Mouse (Mus musculus) lung, embryonic 16.5 days (tissue): ENCODE data around the gene Ryr2. TPM values are rescaled to one million over a fixed set of nuclear protein-coding genes. Genes with fewer than 3 reads are reported as not detected.
"Not testable (repeated sequence)": the region's sequence is repeated elsewhere in the genome, so short reads cannot be mapped to it uniquely, and the experiment has no call there.

Experiments
- ATAC-seq: fragments of 200-750 bp; cut with Nextera tagmentation; 2 replicates; pipeline ENCODE4 v1.8.0; 2017; ENCODE audit warnings: low read depth, mild to moderate bottlenecking, moderate library complexity
- H3K27ac ChIP-seq: fragments of 300-500 bp; sonication (generic); 2 replicates; pipeline ENCODE4 v1.5.1; 2014; ENCODE audit warnings: mild to moderate bottlenecking, control low read depth, low read length
- H3K27me3 ChIP-seq: fragments of 300-500 bp; sonication (generic); 2 replicates; pipeline ENCODE4 v1.6.1; 2014; ENCODE audit warnings: low read depth, low read length, mixed read lengths; ENCODE audit not compliant: control insufficient read depth, insufficient read depth
- H3K36me3 ChIP-seq: fragments of 300-500 bp; sonication (generic); 2 replicates; pipeline ENCODE4 v1.6.1; 2014; ENCODE audit warnings: low read length; ENCODE audit not compliant: control insufficient read depth, insufficient read depth
- H3K4me1 ChIP-seq: fragments of 300-500 bp; sonication (generic); replicated peaks from 2 replicates; pipeline ENCODE4 v1.6.1; 2014; ENCODE audit warnings: low read length, mixed read lengths; ENCODE audit not compliant: control insufficient read depth, insufficient read depth
- H3K4me2 ChIP-seq: fragments of 300-500 bp; sonication (generic); 2 replicates; pipeline ENCODE4 v1.6.1; 2014; ENCODE audit warnings: low read depth, low read length, control low read depth
- H3K4me3 ChIP-seq: fragments of 300-500 bp; sonication (generic); 2 replicates; pipeline ENCODE4 v1.5.1; 2014; ENCODE audit warnings: mild to moderate bottlenecking, low read length, control low read depth
- H3K9ac ChIP-seq: fragments of 300-500 bp; sonication (generic); 2 replicates; pipeline ENCODE4 v1.6.1; 2014; ENCODE audit warnings: low read length, control low read depth
- H3K9me3 ChIP-seq: fragments of 300-500 bp; sonication (generic); 2 replicates; pipeline ENCODE4 v1.6.1; 2016; ENCODE audit warnings: low read length; ENCODE audit not compliant: control insufficient read depth
- WGBS: fragments of 180-500 bp; shearing (Covaris S2); extraction: QIAGEN DNeasy Blood & Tissue Kit; methylation state at CpG from one replicate; pipeline ENCODE4 v1.1.7; 2014; 5-methylcytosine and 5-hydroxymethylcytosine counted together
- polyA plus RNA-seq: library from polyadenylated mRNA; unstranded; fragments of >200 nt; fragmentation: Nextera tagmentation; extraction: Ambion mirVana; gene quantifications from 2 replicates; pipeline ENCODE4 v1.2.1, GENCODE M21; 2015

Ryr2 gene
- polyA plus RNA-seq, 1 experiment from 2014 or later = 1.5 TPM

DNA sequence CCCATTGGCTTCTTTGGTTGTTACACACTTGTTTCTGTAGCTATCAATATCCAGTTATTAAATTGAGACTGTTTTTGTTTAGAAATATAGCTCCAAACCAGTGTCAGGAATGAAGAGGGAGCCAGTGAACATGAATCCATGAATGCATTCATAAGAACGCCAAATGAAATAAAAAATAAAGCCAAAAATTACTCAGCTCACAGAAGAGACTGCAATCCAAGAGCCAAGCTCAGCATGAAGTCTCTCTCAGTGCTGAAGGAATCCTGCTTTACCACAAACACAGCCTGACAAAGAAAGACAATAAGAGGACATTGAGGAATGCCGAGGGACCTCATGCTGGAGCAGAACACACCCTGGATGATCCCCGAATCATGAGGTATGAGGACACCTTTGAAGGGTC, 154.8 kb downstream of the Ryr2 start:
- WGBS = 69% methylated on average over 3 of the region's 3 CpGs
- Histone ChIP-seq H3K9ac (no peak overlapping the region), H3K4me2 (no peak overlapping the region), H3K27me3 (no peaks in the 10 kb centered on the region), H3K4me3 (no peak overlapping the region), H3K4me1 (0 out of 2 replicates have a peak, but pooled peaks cover 2% of the 10 kb centered on the region), H3K9me3 (no peaks in the 10 kb centered on the region), H3K36me3 (no peaks in the 10 kb centered on the region), H3K27ac (no peak overlapping the region)
- ATAC-seq = no peak

- ATAC-seq = no peak
- 92% methylated on average over 2 of the region's 2 CpGs for WGBS
- H3K27ac ChIP-seq = no peak overlapping the region
- H3K4me1 ChIP-seq = no peaks in the 10 kb centered on the region
- H3K27me3 ChIP-seq = no peaks in the 10 kb centered on the region
- H3K4me2 ChIP-seq = no peak overlapping the region
- no peak overlapping the region for H3K9ac ChIP-seq
- H3K36me3 ChIP-seq = no peaks in the 10 kb centered on the region
- H3K9me3 ChIP-seq = no peaks in the 10 kb centered on the region
- H3K4me3 ChIP-seq = no peak overlapping the region
These were observed 161.0 kb downstream of the Ryr2 start for GRCm38 (mm10) chr13:11945740-11946139.

GRCm38 (mm10) chr13:11941724-11942123, 165.0 kb downstream of the Ryr2 start:
- Histone ChIP-seq H3K4me1 (no peaks in the 10 kb centered on the region), H3K27ac (no peak overlapping the region), H3K4me2 (no peak overlapping the region), H3K9me3 (no peaks in the 10 kb centered on the region), H3K9ac (no peak overlapping the region), H3K36me3 (no peaks in the 10 kb centered on the region), H3K27me3 (no peaks in the 10 kb centered on the region), H3K4me3 (no peak overlapping the region)
- 74% methylated on average over 4 of the region's 4 CpGs for whole genome bisulfite sequencing
- ATAC-seq = no peak

DNA sequence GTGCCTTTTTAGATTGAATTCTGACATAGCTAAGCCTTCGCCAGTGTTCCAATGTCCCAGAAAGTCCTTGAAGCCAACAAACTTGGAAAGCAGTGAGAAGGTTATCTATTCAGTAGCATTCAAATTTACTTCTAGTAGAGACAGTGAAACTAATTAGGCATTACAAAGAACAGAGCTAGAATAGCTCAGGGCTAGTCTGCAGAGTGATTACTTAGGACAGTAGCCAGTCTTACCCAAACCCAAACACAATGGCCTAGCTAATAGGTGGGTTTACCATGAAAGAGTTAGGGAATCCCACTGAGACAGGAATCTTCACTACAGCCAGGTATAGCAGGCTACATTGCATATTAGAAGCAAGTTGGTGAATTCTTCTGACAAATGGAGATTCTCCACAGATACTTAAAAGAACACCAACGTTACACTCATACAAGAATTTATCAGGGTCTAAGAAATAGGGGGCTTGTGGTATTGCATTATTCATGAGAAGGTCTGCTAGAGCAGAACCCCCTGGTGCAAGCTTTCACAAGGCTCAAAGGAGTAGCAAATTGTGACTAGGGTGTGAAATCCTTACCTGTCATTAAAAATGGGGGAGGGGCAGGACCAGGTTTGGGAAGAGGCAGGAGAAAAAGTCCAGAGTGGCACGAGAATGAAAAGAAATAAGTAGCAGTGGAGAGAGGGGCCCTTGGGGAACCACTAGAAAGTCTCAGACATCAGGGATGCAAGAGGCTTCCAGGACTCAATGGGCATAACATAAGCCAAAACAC, 172.3 kb downstream of the Ryr2 start:
- H3K36me3 ChIP-seq, H3K9ac ChIP-seq, ATAC-seq, H3K4me1 ChIP-seq, H3K27ac ChIP-seq, H3K9me3 ChIP-seq, H3K27me3 ChIP-seq, H3K4me2 ChIP-seq, H3K4me3 ChIP-seq: not testable (repeated sequence)
- WGBS = 66% methylated on average over 3 of the region's 3 CpGs

DNA sequence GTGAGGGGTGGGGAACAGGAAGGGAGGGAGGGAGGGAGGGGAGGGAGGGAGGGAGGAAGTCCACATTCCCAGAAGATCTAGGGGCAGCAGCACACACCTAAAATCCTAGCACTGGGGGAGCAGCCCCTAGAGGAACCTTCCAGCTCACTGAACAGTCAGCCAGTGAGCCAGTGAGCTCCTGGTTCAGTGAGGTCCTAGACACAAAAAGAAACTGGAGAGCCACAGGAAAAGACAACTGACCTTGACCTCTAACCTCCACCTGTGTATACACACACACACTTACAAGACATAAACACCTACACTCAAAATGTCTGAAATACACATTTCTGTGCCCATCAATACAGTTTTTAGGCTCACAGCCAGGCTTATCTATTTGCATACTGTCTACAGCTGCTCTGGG, 173.4 kb downstream of the Ryr2 start:
- no peaks in the 10 kb centered on the region for H3K9me3 ChIP-seq
- no peak overlapping the region for H3K4me3 ChIP-seq
- no peak for ATAC-seq
- no peak overlapping the region for H3K27ac ChIP-seq
- H3K36me3 ChIP-seq = no peaks in the 10 kb centered on the region
- H3K4me1 ChIP-seq = no peaks in the 10 kb centered on the region
- no peak overlapping the region for H3K4me2 ChIP-seq
- H3K9ac ChIP-seq = no peak overlapping the region
- H3K27me3 ChIP-seq = no peaks in the 10 kb centered on the region

- Histone ChIP-seq H3K4me3 (no peak overlapping the region), H3K9me3 (no peaks in the 10 kb centered on the region), H3K4me1 (no peaks in the 10 kb centered on the region), H3K9ac (no peak overlapping the region), H3K4me2 (no peak overlapping the region), H3K36me3 (no peaks in the 10 kb centered on the region), H3K27ac (no peak overlapping the region), H3K27me3 (no peaks in the 10 kb centered on the region)
- WGBS = 87% methylated on average over 3 of the region's 3 CpGs
- no peak for ATAC-seq
These were observed 178.0 kb downstream of the Ryr2 start for GRCm38 (mm10) chr13:11928709-11929108.

DNA sequence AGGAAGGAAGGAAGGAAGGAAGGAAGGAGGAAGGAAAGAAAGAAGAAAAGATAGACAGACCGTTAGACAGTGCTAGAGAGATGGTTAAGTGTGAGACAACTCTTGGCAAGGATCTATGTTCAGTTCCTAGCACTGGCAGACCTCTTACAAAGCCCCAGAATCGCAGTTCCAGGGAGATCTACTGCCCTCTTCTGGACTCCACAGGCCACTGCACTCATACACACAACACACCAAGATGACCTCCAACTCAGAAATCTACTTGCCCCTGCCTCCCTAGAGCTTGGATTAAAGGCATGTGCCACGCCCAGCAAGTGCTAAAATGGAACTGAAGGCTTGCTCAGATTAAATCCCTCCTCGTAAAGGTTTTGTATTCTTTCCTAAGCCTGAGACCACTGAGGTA, 179.0 kb downstream of the Ryr2 start:
- Histone ChIP-seq H3K36me3 (no peaks in the 10 kb centered on the region), H3K27me3 (no peaks in the 10 kb centered on the region), H3K4me3 (no peak overlapping the region), H3K9me3 (no peaks in the 10 kb centered on the region), H3K9ac (no peak overlapping the region), H3K4me2 (no peak overlapping the region), H3K27ac (no peak overlapping the region), H3K4me1 (no peaks in the 10 kb centered on the region)
- ATAC-seq = no peak
- WGBS = 85% methylated on average over 4 of the region's 4 CpGs

DNA sequence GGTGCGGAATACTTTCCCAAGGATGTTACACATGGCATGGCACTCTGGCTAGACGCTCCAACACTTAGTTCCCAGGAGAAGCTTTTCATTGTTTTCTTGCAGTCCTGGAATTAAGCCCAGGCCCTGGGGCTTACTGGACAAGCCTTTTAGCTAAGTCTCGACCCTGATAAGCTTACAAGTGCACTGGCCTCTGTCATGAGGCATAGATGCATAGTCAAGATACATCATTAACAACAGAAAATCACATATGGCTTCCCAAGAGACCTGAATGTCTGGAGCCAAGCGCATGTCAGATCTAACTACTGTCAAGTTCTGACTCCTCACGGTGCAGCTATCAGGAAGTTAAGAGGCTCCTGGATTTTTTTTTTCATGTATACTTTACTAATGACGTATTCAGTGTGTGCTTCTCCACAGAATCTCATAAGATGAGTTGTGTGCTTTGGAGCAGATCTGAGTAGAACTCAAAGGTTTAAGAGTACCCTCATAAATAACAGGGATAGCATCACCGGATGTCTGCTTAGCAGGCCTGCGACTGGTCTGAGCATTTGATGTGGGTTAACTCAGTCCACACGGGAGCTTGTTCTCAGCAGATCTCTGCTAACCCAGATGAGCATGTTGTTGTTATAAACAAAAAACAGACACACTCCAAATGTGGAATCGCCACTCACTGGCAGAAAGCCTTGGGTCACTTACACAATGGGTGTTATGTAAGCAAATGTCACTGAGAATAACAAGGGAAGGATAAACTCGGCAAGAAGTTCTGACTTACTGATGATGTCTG, 179.8 kb downstream of the Ryr2 start:
- 0 out of 2 replicates have a peak, but pooled peaks have one; percentile 10 for ATAC-seq
- 52% methylated on average over 11 of the region's 11 CpGs for WGBS
- no peak overlapping the region for H3K4me2 ChIP-seq

GRCm38 (mm10) chr13:11926215-11926614, 180.5 kb downstream of the Ryr2 start:
- Histone ChIP-seq H3K36me3 (no peaks in the 10 kb centered on the region), H3K4me1 (no peaks in the 10 kb centered on the region), H3K4me2 (no peak overlapping the region), H3K27me3 (no peaks in the 10 kb centered on the region), H3K4me3 (no peak overlapping the region), H3K27ac (no peak overlapping the region), H3K9me3 (no peaks in the 10 kb centered on the region), H3K9ac (no peak overlapping the region)
- no peak for ATAC-seq
- 78% methylated on average over 2 of the region's 2 CpGs for WGBS

More for the DNA sequence above, 179.8 kb downstream of the Ryr2 start:
- no peak overlapping the region for H3K9ac ChIP-seq
- H3K27ac ChIP-seq = no peak overlapping the region
- no peak overlapping the region for H3K4me3 ChIP-seq
- H3K36me3 ChIP-seq = no peaks in the 10 kb centered on the region
- H3K27me3 ChIP-seq = no peaks in the 10 kb centered on the region
- no peaks in the 10 kb centered on the region for H3K4me1 ChIP-seq
- no peaks in the 10 kb centered on the region for H3K9me3 ChIP-seq
